Mouse (Mus musculus): Measurements from ENCODE around the gene Ppp1r21. TPM values are rescaled to one million over a fixed set of nuclear protein-coding genes. Genes with fewer than 3 reads are reported as not detected.
A peak's percentile ranks its signal among the peaks of the same experiment; 100 is the strongest.

Gene Ppp1r21
- total RNA-seq, 2 experiments from 2014 or later = 4.9 to 5.1 TPM

GRCm38 (mm10) chr17:88574811-88575210, 44.9 kb downstream of the Ppp1r21 start:
- no peak for DNase-seq

DNA sequence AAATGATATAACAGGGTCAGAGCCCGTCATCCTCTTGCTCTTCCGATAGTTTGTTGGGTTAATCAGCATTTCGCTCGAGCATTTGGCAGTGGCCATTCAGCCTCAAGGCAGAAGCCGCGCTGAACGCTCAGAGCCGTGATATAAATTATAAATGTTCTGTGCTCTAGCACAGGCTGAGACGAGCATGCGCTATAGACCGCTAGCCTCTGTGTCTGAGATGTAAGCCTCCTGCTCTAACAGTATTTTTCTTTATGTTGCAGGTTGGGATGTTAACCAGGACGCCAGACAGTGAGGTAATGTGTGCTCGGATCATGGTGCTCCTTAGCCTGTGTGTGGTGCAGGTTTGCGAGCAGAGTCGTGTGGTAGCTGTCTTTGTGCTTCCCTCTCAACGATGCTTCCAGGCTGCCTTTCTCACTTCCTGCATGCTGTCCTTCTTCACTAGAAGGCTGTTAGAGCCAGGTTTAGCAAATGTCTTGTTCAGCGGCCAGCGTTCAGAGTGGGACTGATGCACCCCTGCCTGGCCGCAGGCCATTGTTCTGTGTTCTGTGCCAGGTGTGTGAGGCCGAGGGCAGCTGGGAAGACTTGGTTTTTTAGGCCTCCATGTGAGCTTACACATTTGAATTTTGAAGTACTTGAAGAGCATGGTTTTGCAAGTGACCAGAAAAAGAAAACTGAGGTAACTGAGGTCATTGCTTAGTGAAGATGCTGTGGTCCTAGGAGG, 48.8 kb downstream of the Ppp1r21 start:
- no peak for DNase-seq

DNA sequence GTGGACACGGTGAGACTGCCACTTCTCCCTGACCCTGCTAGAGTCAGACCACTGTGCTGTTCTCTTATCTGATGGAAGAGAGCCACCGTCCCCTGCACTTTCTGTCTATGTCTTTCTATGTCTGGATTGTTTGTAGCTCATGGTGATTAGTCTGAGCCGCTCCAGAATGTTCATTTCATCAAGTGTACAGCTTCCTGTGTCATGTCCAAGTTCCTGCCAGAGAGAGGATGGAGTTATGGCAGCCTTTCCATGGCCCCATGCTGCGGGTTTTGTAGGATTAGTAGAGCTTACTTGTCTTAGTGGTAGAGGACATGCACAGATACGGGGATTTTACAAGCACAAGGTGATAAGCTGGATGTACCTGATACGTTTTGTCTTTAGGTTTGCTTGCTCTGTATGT, 50.6 kb downstream of the Ppp1r21 start:
- DNase-seq = no peak

GRCm38 (mm10) chr17:88581511-88582021, 51.6 kb downstream of the Ppp1r21 start:
- peak; percentile 31 for DNase-seq

- no peak for DNase-seq
Measured at GRCm38 (mm10) chr17:88582999-88583398, 53.1 kb downstream of the Ppp1r21 start.

GRCm38 (mm10) chr17:88583411-88583810, 53.5 kb downstream of the Ppp1r21 start:
- DNase-seq = no peak

- no peak for DNase-seq
Measured at GRCm38 (mm10) chr17:88587371-88587770, 57.5 kb downstream of the Ppp1r21 start.

DNA sequence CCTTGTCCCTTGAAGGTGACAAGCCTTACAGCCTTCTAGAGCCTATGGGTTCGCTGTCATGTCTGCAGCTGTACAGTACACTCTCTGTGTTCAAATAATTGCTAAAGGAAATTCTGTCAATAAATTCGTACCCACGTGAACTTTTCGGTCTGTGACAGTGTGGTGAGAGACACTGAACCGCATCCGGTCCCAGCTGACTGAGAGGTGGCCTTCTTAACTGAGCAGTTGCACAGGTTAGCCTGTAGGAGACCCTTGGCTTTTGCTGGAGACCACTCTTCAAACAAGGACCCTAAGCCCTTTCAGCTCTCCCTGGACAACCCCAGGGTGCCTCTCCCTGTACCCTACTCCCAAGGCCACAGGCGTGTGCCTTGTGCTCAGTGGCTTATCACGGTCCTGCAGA, 58.3 kb downstream of the Ppp1r21 start:
- DNase-seq = no peak

GRCm38 (mm10) chr17:88590251-88590650, 60.3 kb downstream of the Ppp1r21 start:
- no peak for DNase-seq

- DNase-seq = no peak
Measured at GRCm38 (mm10) chr17:88595071-88595470, 65.2 kb downstream of the Ppp1r21 start.

DNA sequence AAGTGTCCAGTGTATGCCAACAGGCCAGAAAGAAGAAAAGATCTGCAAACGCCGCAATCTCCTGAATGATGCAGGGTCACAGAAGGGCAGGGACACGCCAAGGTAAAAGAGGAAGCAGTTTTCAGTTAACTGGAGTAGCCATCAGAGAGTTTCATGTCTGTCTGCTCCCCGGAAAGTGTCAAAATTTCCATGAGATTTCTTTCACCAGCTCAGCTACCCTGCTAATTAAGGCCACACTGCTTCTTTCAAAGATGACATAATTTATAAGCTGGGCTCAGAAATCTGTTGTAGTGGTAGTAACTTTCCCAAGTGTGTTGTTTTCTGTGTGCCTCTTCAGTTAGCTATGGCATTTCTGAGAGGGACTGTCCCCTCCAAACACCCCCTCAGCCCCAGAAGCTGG, 66.2 kb downstream of the Ppp1r21 start:
- DNase-seq = no peak

- DNase-seq = no peak
Measured at GRCm38 (mm10) chr17:88596544-88597221, 66.8 kb downstream of the Ppp1r21 start.

DNA sequence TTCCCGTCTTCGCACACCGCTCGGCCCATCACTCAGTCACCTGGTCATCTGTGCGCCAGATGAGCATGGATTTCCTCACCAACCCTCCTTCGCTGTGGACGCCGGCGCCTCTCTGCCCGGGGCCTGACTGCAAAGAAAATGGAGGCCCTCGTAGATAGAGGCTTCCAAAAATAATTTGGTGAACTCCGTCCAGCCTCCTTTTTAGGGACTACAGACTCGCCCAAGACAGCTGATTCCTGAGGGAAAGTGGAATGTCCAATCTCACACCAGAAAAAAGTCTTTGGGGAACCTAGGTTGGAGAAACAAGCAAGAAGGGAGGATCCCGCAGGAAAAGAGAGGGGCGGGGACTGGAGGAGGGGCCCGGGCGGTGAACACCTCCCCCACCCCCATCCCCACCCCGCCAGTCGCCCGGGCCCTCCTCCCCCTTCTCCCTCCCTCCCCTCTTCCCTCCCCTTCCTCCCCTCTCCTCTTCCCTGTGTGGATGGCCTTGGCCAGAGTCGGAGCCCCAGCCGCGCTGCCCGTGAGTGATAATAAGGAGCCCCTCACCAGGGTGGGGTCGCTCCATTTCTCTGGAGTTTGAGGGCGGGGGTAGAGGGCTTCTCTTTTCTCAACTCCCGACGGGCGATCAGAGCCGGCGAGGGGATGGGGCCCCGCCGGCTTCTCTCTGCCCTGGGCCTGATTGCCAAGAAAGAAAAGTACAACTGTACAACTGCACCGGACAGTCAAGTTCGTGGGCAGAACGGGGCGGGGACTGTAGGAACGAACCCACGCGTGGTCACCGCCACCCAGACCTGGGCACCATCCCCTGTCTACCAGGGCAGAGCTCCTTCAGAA, 67.5 kb downstream of the Ppp1r21 start, which contains the start of gene Ston1:
Ston1 (plus strand) TSS at position 463 of the 834 bp plus-strand sequence.
- peak; percentile 69 for DNase-seq

- DNase-seq = peak; percentile 41
Measured at GRCm38 (mm10) chr17:88598056-88598420, 68.1 kb downstream of the Ppp1r21 start.

DNA sequence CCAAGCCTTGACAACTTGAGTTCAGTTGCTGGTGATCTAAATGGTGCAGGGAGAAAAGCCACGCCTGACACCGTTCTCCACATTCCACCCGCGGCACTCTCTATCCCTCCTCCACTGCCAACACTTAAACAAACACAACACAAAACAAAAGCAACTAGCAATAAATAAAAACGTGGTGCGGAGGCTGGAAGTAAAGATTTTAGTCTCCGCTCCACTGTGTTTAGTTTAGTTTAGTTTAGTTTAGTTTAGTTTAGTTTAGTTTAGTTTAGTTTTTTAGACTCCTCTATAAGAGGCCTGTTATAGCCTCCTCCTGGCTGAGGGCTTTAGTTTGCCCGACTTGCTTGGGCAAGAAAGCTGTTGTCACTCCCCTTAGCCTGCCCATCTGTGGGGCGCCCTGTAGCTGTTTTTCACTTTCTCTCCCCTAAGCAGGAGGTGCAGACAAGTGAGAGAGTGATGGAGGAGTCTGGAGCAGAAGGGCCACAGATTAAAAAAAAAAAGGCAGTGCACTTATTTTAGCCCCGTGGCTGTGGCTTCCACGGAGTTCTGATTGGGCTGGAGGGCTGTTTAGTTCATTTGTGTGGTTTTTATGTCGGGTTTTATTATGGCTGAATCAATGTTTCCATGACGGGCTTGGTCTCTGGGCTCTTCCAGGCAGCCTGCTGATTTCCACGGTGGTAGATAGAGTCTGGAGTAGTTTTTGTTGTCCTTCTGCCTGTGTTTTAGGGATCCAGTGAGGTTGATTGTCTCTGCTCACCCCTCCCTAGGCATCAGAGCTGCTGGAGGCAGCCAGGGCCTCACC, 68.9 kb downstream of the Ppp1r21 start:
- no peak for DNase-seq

GRCm38 (mm10) chr17:88600492-88601026, 70.6 kb downstream of the Ppp1r21 start:
- no peak for DNase-seq

DNA sequence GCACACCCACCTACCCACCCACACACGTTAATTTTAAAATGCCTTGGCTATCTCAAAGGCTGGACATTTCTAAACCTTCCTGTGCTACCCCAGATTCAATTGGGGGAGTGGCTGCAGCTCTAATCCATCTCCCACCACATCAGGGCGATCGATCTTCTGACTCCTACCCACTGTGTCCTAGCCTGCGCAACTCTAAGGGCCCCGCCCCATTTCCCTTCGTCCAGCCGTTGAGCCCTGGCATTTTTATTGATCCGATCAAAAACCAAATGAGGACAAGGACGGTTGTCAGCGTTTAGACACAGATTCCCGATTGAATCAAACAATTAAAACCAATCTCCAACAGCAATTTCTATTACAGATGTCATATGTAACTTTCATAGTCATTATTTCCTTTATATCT, 74.0 kb downstream of the Ppp1r21 start:
- no peak for DNase-seq

DNA sequence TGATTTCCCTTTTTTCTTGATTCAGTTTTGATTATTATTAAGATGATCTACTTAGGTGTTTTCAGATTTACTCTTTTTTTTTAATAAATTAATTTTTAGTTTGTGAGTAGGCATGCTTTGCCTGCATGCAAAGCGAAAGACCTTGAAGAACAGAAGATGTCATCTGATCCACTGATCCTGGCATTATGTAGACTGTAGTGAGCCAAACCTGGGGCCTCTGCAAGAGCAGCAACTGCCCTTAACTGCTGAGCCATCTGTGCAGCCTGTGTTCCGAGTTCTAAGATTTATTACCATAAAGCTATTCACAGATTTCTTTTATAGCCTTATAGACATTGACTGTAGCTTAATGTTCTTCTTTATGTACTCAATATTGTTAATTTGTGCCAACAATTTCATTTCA, 76.1 kb downstream of the Ppp1r21 start:
- DNase-seq = no peak

DNA sequence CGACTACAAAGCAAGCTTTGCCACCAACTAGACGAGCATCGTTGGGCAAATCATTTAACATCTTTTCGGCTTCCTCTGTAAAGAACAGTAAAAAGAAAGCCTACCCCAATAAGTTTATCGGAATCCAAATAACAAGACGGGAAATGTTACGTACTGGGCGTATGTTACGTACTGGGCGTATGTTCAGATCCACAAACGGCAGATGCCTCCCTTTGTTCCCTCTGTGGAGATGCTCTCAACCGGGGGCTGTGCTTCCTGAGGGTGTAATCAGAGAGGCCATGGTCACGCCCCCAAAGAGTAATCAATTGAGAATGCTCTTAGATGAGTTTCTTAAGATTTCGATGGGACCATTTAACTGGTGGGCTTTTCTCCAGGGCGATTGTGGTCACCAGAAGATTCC, 79.4 kb downstream of the Ppp1r21 start:
- no peak for DNase-seq

- DNase-seq = no peak
Measured at GRCm38 (mm10) chr17:88611057-88611456, 81.1 kb downstream of the Ppp1r21 start.

- no peak for DNase-seq
Measured at GRCm38 (mm10) chr17:88613172-88613571, 83.3 kb downstream of the Ppp1r21 start.

GRCm38 (mm10) chr17:88613721-88614120, 83.8 kb downstream of the Ppp1r21 start:
- no peak for DNase-seq
